Mouse (Mus musculus) lung, postnatal 0 days (tissue): ENCODE results near the gene Gm8369.

Experiments used
- CTCF ChIP-seq: IDR thresholded peaks from 2 replicates; pipeline ENCODE4 v1.5.1; 2016; ENCODE audit warnings: antibody characterized with exemption, mild to moderate bottlenecking
- EP300 ChIP-seq: IDR thresholded peaks from 2 replicates; pipeline ENCODE4 v1.6.1; 2016; ENCODE audit warnings: antibody characterized with exemption, mild to moderate bottlenecking, control low read depth

GRCm38 (mm10) chr19:11443338-11443737 lies 42.4 kb upstream of the Gm8369 start, which contains the start of gene Ms4a4b:
- no peak for TF ChIP-seq CTCF
- no peak for TF ChIP-seq EP300
